Mouse (Mus musculus) neutrophil, adult 5-6 weeks (primary cell): ENCODE data around the gene Lamc3. TPM values are rescaled to one million over a fixed set of nuclear protein-coding genes. Genes with fewer than 3 reads are reported as not detected.
A peak's percentile ranks its signal among the peaks of the same experiment; 100 is the strongest.
"Not testable (repeated sequence)": the region's sequence is repeated elsewhere in the genome, so short reads cannot be mapped to it uniquely, and the experiment has no call there.

Experiments used
- ATAC-seq: fragments of 151-379, 151-347 bp; 2 replicates; pipeline ENCODE4 v1.8.0; 2017; ENCODE audit warnings: mild to moderate bottlenecking, moderate TSS enrichment; ENCODE audit not compliant: insufficient number of reproducible peaks, poor library complexity, low FRiP score, severe bottlenecking; ENCODE audit errors: extremely low read depth
- total RNA-seq: library from RNA; stranded (forward); fragments of 200-1000 nt; gene quantifications from 2 replicates; pipeline ENCODE4 v1.2.3, GENCODE M21; 2017

The Lamc3 gene
- total RNA-seq, 1 experiment from 2014 or later, result not detected

- ATAC-seq, result no peak
These were observed 16.4 kb upstream of the Lamc3 start for GRCm38 (mm10) chr2:31870683-31871082.

GRCm38 (mm10) chr2:31874290-31874855, 12.7 kb upstream of the Lamc3 start:
- no peak for ATAC-seq

GRCm38 (mm10) chr2:31876446-31876845, 10.6 kb upstream of the Lamc3 start:
- ATAC-seq, result no peak

GRCm38 (mm10) chr2:31878610-31879009, 8.5 kb upstream of the Lamc3 start:
- no peak for ATAC-seq

- ATAC-seq, result peak; percentile 47
These were observed 6.2 kb upstream of the Lamc3 start for GRCm38 (mm10) chr2:31880868-31881267.

GRCm38 (mm10) chr2:31883061-31883460, 4.0 kb upstream of the Lamc3 start:
- ATAC-seq, result no peak

- no peak for ATAC-seq
These were observed 2.3 kb upstream of the Lamc3 start for GRCm38 (mm10) chr2:31884806-31885205.

- no peak for ATAC-seq
These were observed 1.8 kb downstream of the Lamc3 start for GRCm38 (mm10) chr2:31888871-31889270.

- no peak for ATAC-seq
These were observed 4.1 kb downstream of the Lamc3 start for GRCm38 (mm10) chr2:31891219-31891618.

- no peak for ATAC-seq
These were observed 6.1 kb downstream of the Lamc3 start for GRCm38 (mm10) chr2:31893110-31893669.

GRCm38 (mm10) chr2:31894221-31894870, 7.3 kb downstream of the Lamc3 start:
- no peak for ATAC-seq

- ATAC-seq, result no peak
These were observed 13.8 kb downstream of the Lamc3 start for GRCm38 (mm10) chr2:31900932-31901331.

GRCm38 (mm10) chr2:31901659-31902362, 14.7 kb downstream of the Lamc3 start:
- no peak for ATAC-seq

- ATAC-seq, result no peak
These were observed 17.0 kb downstream of the Lamc3 start for GRCm38 (mm10) chr2:31904089-31904488.

GRCm38 (mm10) chr2:31904622-31905021, 17.5 kb downstream of the Lamc3 start:
- no peak for ATAC-seq

- no peak for ATAC-seq
These were observed 18.6 kb downstream of the Lamc3 start for GRCm38 (mm10) chr2:31905682-31906081.

- no peak for ATAC-seq
These were observed 19.3 kb downstream of the Lamc3 start for GRCm38 (mm10) chr2:31906407-31906806.

- ATAC-seq, result no peak
These were observed 25.5 kb downstream of the Lamc3 start for GRCm38 (mm10) chr2:31912575-31912974.

GRCm38 (mm10) chr2:31914213-31914612, 27.1 kb downstream of the Lamc3 start:
- not testable (repeated sequence) for ATAC-seq

GRCm38 (mm10) chr2:31915112-31915511, 28.0 kb downstream of the Lamc3 start:
- ATAC-seq, result peak; percentile 24; the same call in 1 of the 2 replicates
